Mouse (Mus musculus): ENCODE data around the gene Aifm2.

GRCm38 (mm10) chr10:61758904-61759303 is 43.8 kb downstream of the Aifm2 start:
- TF ChIP-seq ZC3H11A (IDR thresholded peaks at IDR 0.05; ENCODE audit: borderline replicate concordance, low read depth, low read length) (no peak), HCFC1 (IDR thresholded peaks at IDR 0.05; ENCODE audit: borderline replicate concordance, insufficient read depth, low read length) (no peak)

All from ES-E14 (cell line).